Mouse (Mus musculus) frontal cortex, adult 2 months (tissue): ENCODE data around the gene A730046J19Rik. TPM values are rescaled to one million over a fixed set of nuclear protein-coding genes. Genes with fewer than 3 reads are reported as not detected.

Experiments
- DNase-seq, 2 experiments: peaks; one replicate each; pipeline ENCODE4 v3.0.0; 2022; ENCODE audit warnings: low spot score in 1 of 2; ENCODE audit errors: extremely low spot score in 1 of 2
- polyA plus RNA-seq: library from polyadenylated mRNA; depleted of rRNA; stranded (reverse); fragments of >200 nt; gene quantifications from 2 replicates; pipeline ENCODE4 v1.2.3, GENCODE M21; 2012; rRNA removed

A730046J19Rik gene
- polyA plus RNA-seq: 0.08 and 0.11 TPM in 2 replicates

- no peak for DNase-seq
Observed at GRCm38 (mm10) chrX:144153523-144153922, at the start of gene A730046J19Rik. Gene A730046J19Rik, plus strand, starts transcription at chrX:144153695.

GRCm38 (mm10) chrX:144104619-144105416 is 48.7 kb upstream of the A730046J19Rik start:
- DNase-seq: peak; percentile 0 to 3

- DNase-seq: no peak
Observed at GRCm38 (mm10) chrX:144136281-144136680, 17.2 kb upstream of the A730046J19Rik start.

GRCm38 (mm10) chrX:144149987-144150386 is 3.5 kb upstream of the A730046J19Rik start:
- DNase-seq: no peak

GRCm38 (mm10) chrX:144154111-144154510 is 616 bp downstream of the A730046J19Rik start:
- no peak for DNase-seq

GRCm38 (mm10) chrX:144162936-144163335 is 9.4 kb downstream of the A730046J19Rik start:
- peak in 1 of 2 experiments; percentile 5 for DNase-seq

Other genes starting within 250 kb of the A730046J19Rik start
- 49.5 and 52.5 TPM in 2 replicates for gene Dcx, start 220.4 kb upstream of the A730046J19Rik start, polyA plus RNA-seq
- gene Alg13, start 164.1 kb downstream of the A730046J19Rik start, polyA plus RNA-seq: 9.3 TPM in 2 replicates